Comparison of ENCODE assay signal across 1 mouse cellular context in genomic region chr12:32343487-32343886, GRCm38 (mm10).
TF ChIP-seq lines count a peak whose summit lies in the region.

No protein-coding gene starts in this region.

TF ChIP-seq in CH12.LX, 34 proteins besides CTCF, POLR2A, EP300 and RAD21 (continued from another document):
- TF ChIP-seq E2F4 (IDR thresholded peaks at IDR 0.05; ENCODE audit: insufficient replicate concordance, low read depth, low read length) (no peak), MYC (IDR thresholded peaks at IDR 0.05; ENCODE audit: low read depth, low read length) (no peak), NELFE (IDR thresholded peaks at IDR 0.05; ENCODE audit: low read depth, low read length) (no peak), TCF12 (IDR thresholded peaks at IDR 0.05; ENCODE audit: low read depth, low read length) (no peak), CHD2 (IDR thresholded peaks at IDR 0.05; ENCODE audit: low read length) (no peak), SIN3A (IDR thresholded peaks at IDR 0.05; ENCODE audit: low read length) (no peak), ELF1 (IDR thresholded peaks at IDR 0.05; ENCODE audit: low read depth, low read length) (no peak), MAFK (IDR thresholded peaks at IDR 0.05; ENCODE audit: insufficient replicate concordance, low read length) (no peak), GABPA (IDR thresholded peaks at IDR 0.05; ENCODE audit: insufficient replicate concordance, low read depth, low read length) (no peak), SMC3 (IDR thresholded peaks at IDR 0.05; ENCODE audit: low read depth, low read length) (no peak), PAX5 (IDR thresholded peaks at IDR 0.05; ENCODE audit: low read length) (no peak)
